Mouse (Mus musculus) forebrain, embryonic 16.5 days (tissue): ENCODE results near the gene Cdkl1. TPM values are rescaled to one million over a fixed set of nuclear protein-coding genes. Genes with fewer than 3 reads are reported as not detected.

Source experiments
- ATAC-seq: fragments of 200-750 bp; cut with Nextera tagmentation; 2 replicates; pipeline ENCODE4 v1.8.0; 2017; ENCODE audit warnings: mild to moderate bottlenecking, moderate library complexity
- H3K27ac ChIP-seq: fragments of 300-500 bp; sonication (generic); 2 replicates; pipeline ENCODE4 v1.5.1; 2014; ENCODE audit warnings: low read length, control low read depth
- H3K27me3 ChIP-seq: fragments of 300-500 bp; sonication (generic); replicated peaks from 2 replicates; pipeline ENCODE4 v1.6.1; 2014; ENCODE audit warnings: low read length; ENCODE audit not compliant: control insufficient read depth, insufficient read depth
- H3K36me3 ChIP-seq: fragments of 300-500 bp; sonication (generic); 2 replicates; pipeline ENCODE4 v1.6.1; 2014; ENCODE audit not compliant: control insufficient read depth, insufficient read depth
- H3K4me1 ChIP-seq: fragments of 300-500 bp; sonication (generic); replicated peaks from 2 replicates; pipeline ENCODE4 v1.6.1; 2014; ENCODE audit warnings: low read length; ENCODE audit not compliant: control insufficient read depth, insufficient read depth
- H3K4me2 ChIP-seq: fragments of 300-500 bp; sonication (generic); 2 replicates; pipeline ENCODE4 v1.6.1; 2014; ENCODE audit warnings: mild to moderate bottlenecking, low read length, control low read depth
- H3K4me3 ChIP-seq: fragments of 300-500 bp; sonication (generic); replicated peaks from 2 replicates; pipeline ENCODE4 v1.5.1; 2014; ENCODE audit warnings: mild to moderate bottlenecking, low read length, control low read depth
- H3K9ac ChIP-seq: fragments of 300-500 bp; sonication (generic); replicated peaks from 2 replicates; pipeline ENCODE4 v1.6.1; 2014; ENCODE audit warnings: low read depth, low read length, control low read depth
- H3K9me3 ChIP-seq: fragments of 300-500 bp; sonication (generic); 2 replicates; pipeline ENCODE4 v1.6.1; 2016; ENCODE audit warnings: low read length; ENCODE audit not compliant: control insufficient read depth
- WGBS: fragments of 180-500 bp; shearing (Covaris S2); extraction: QIAGEN DNeasy Blood & Tissue Kit; methylation state at CpG from one replicate; pipeline ENCODE4 v1.1.7; 2014; 5-methylcytosine and 5-hydroxymethylcytosine counted together
- polyA plus RNA-seq: library from polyadenylated mRNA; unstranded; fragments of >200 nt; fragmentation: Nextera tagmentation; extraction: Ambion mirVana; gene quantifications from 2 replicates; pipeline ENCODE4 v1.2.1, GENCODE M21; 2015

Gene Cdkl1
- polyA plus RNA-seq, 1 experiment from 2014 or later, result 6.9 TPM

DNA sequence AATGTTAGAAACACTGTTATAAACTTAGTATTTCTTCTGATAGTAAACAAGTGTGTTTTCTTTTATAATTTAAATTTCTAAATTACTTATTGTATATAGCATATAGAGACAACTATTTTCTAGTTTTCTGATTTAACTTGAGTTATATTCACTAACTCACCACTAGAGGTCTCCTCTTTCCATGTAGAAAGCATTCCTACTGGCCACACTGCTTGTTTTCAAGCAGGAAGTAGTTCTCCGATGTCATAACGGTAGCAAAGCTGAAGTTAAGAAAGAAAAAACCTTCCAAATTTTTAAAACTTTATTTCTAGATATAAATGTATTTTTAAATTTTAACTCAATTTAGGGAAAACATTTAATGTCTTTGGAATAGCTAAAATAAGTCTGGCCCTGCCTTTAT, 57.5 kb downstream of the Cdkl1 start:
- H3K4me2 ChIP-seq, result no peak overlapping the region
- H3K27me3 ChIP-seq, result no peaks in the 10 kb centered on the region
- no peaks in the 10 kb centered on the region for H3K4me1 ChIP-seq
- H3K36me3 ChIP-seq, result no peaks in the 10 kb centered on the region
- 1% methylated on average over 2 of the region's 2 CpGs for WGBS
- no peak overlapping the region for H3K4me3 ChIP-seq
- H3K27ac ChIP-seq, result no peak overlapping the region
- no peak overlapping the region for H3K9ac ChIP-seq
- ATAC-seq, result peak; percentile 66; the same call in 1 of the 2 replicates
- no peaks in the 10 kb centered on the region for H3K9me3 ChIP-seq

DNA sequence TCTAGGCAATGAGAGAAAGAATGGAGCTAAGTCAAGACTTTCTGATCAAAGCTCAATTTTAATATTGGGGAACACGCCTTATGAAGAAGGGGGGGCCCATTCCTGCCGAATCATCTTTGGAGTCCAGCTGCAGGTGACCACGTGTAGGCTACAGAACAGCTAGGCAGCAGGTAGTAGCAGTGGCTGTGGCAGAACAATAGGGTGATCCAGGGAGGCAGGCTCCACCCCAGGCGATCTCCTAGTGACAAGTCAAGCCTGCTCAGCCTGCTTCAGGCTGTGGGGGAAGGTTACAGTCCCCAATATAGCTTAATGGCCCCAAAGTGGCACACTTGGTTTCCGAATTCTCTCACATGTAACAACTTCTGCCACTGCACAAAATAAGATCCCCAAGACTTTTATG, 58.8 kb downstream of the Cdkl1 start:
- no peaks in the 10 kb centered on the region for H3K9me3 ChIP-seq
- no peaks in the 10 kb centered on the region for H3K36me3 ChIP-seq
- H3K27me3 ChIP-seq, result no peaks in the 10 kb centered on the region
- no peaks in the 10 kb centered on the region for H3K4me1 ChIP-seq
- no peak overlapping the region for H3K9ac ChIP-seq
- WGBS, result 39% methylated on average over 5 of the region's 5 CpGs
- H3K4me2 ChIP-seq, result no peak overlapping the region
- H3K27ac ChIP-seq, result no peak overlapping the region
- no peak overlapping the region for H3K4me3 ChIP-seq
- no peak for ATAC-seq

DNA sequence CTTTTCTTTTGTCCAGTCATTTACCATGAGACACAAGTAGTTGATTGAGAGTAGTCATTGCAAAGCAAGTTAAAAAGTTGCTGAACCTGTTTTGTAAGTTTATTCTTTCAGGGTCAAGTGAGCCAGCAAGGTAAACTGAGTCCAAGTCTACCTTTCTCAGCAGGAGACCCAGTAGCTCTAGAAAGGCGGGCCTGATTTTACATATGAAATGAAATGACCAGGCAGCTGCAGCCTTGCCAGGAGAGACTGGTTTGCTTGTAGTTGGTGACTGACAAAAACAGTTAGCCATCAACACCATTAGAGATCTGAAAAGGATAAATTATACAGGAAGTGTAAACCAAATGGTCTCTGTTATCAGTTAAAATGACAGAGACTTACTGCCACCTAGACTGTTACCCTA, 60.8 kb downstream of the Cdkl1 start:
- H3K9me3 ChIP-seq, result no peaks in the 10 kb centered on the region
- H3K27me3 ChIP-seq, result no peaks in the 10 kb centered on the region
- H3K4me1 ChIP-seq, result peaks cover 2% of the 10 kb centered on the region
- no peak overlapping the region for H3K27ac ChIP-seq
- 79% methylated on average over 1 of the region's 1 CpGs for whole genome bisulfite sequencing
- ATAC-seq, result no peak
- no peaks in the 10 kb centered on the region for H3K36me3 ChIP-seq
- no peak overlapping the region for H3K4me2 ChIP-seq
- no peak overlapping the region for H3K4me3 ChIP-seq
- H3K9ac ChIP-seq, result no peak overlapping the region

DNA sequence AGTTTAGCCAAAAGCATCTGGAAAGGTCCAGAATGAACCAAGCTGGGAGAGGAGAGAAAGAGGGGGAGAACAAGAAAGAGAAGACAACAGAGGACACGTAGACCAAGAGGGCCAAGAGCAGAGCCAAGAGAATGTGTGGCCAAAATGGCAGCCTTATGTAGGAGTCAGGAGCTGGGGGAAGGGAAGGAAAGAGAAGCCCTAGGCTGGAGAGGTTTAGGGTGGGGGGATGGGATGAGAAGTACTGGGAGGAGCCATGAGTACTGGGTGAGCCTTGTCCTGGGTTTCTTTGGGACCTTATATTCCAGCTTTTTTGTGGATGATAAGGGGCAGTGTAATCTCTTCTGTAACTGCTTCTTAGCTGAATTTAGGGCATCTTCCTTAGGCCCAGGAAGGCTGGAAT, 61.8 kb downstream of the Cdkl1 start:
- Histone ChIP-seq H3K4me2 (no peak overlapping the region), H3K36me3 (no peaks in the 10 kb centered on the region), H3K9me3 (no peaks in the 10 kb centered on the region), H3K9ac (no peak overlapping the region), H3K4me1 (peaks cover 5% of the 10 kb centered on the region), H3K4me3 (no peak overlapping the region), H3K27ac (0 out of 2 replicates have a peak overlapping the region, but pooled peaks have one; percentile 3), H3K27me3 (no peaks in the 10 kb centered on the region)
- WGBS, result 71% methylated on average over 1 of the region's 1 CpGs
- no peak for ATAC-seq

DNA sequence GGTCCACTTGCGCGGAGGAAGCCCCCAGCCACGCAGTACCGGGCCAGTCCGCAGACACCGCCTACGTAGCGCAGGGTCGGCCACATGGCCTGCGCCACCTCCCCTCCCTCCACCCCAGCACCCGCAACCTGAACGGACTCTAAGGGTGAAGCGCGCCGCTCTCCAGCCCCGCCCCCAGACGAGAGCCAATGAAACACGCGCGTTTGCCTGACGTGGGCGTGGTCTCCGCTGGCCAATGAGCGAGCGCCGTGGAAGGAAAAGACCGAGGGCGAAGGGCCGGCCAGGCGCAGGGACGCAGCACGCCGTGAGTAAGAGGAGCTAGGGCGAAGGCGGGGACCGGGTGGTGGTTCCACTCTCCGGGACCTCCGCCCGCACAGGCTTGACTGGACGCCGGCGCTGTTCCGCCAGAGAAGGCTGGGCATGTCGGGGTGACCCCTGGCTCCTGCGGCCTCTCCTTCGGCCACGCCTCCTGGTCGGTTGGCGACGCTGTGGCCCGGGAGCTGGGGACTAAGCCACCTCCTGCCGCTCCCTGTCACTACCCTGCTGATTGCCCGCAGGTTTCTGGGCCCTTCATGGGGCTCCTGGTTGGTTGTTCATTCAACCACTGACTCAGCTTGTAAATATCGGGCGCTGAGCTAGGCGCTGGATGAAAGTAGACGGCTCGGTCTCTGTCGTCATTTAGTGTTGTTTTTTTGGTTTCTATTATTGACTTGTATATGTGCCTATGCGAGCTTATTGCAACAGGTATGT, 66.2 kb downstream of the Cdkl1 start, which contains the start of the genes L2hgdh and Atp5s:
TSS of gene L2hgdh (minus strand) at position 163 of the 750 bp plus-strand sequence.
TSS of gene Atp5s (plus strand) at position 240 of the 750 bp plus-strand sequence.
- Histone ChIP-seq H3K4me1 (peaks cover 14% of the 10 kb centered on the region), H3K27ac (peak within 1 kb of the TSS; percentile 43), H3K9me3 (no peaks in the 10 kb centered on the region; the same call in 1 of the 2 replicates), H3K27me3 (no peaks in the 10 kb centered on the region), H3K36me3 (peaks cover 3% of the 10 kb centered on the region; the same call in 1 of the 2 replicates), H3K4me2 (peak within 1 kb of the TSS; percentile 97), H3K9ac (peak within 1 kb of the TSS; percentile 70), H3K4me3 (peak within 1 kb of the TSS; percentile 87)
- peak; percentile 97 for ATAC-seq
- under 1% methylated on average over 58 of the region's 60 CpGs for WGBS

DNA sequence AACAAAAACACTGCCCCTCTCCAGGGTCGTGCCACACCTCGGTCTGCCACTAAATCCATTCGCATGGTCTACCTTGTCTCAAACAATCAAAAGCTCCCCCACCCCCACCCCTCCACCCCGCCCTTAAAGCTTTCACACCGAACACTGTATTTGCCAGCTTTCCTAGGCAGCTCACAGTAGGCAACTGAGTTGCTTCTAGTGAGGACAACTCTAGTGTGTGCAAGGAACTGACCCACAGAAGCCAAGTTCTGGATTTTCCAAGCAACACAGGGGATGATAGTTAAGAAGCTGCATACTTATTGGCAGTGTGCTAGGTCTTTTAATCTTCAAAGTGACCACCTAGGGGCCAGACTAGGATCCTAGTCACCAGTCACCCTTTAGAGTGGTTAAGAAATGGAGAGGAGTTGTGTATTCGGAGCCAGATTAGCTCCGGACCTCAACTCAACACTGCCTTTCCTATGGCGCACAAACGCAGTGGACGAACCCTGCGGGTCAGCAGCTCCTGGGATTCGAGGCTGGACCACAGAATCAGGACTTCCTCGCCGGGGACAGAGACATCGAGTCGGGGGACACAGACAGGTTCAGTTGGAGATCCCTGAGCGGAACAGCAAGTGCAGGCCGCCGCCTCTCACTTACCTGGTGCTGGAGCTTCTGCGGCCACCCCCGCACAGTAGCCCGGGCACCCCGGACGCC, 66.9 kb downstream of the Cdkl1 start:
- Histone ChIP-seq H3K4me1 (peaks cover 14% of the 10 kb centered on the region), H3K27ac (no peak overlapping the region), H3K36me3 (peaks cover 3% of the 10 kb centered on the region; the same call in 1 of the 2 replicates), H3K4me2 (peak overlapping the region; percentile 97), H3K4me3 (peak overlapping the region; percentile 87), H3K27me3 (no peaks in the 10 kb centered on the region), H3K9me3 (peaks cover 7% of the 10 kb centered on the region), H3K9ac (peak overlapping the region; percentile 70)
- WGBS, result under 1% methylated on average over 20 of the region's 24 CpGs
- ATAC-seq, result peak; percentile 13

DNA sequence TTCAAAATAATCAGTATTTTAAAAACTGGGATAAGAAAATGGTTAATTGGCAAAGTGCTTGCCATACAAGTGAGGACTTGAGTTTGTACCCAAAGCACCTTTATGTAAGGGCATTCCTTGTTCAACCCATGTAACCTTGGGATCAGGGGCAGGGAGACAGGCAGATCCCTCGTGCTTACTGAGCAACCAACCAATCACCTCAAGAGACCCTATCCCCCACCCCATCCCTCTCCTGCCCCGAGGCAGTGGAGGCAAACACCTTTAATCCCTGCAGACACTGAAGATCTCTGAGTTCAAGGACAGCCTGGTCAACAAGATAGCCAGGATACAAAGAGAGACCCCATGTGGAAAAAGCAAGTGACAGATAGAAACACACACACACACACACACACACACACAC, 67.7 kb downstream of the Cdkl1 start:
- Histone ChIP-seq H3K4me2 (no peak overlapping the region), H3K36me3 (peaks cover 3% of the 10 kb centered on the region; the same call in 1 of the 2 replicates), H3K4me3 (no peak overlapping the region), H3K27ac (no peak overlapping the region), H3K9me3 (peaks cover 7% of the 10 kb centered on the region), H3K27me3 (no peaks in the 10 kb centered on the region), H3K9ac (no peak overlapping the region), H3K4me1 (peaks cover 14% of the 10 kb centered on the region)
- 44% methylated on average over 2 of the region's 2 CpGs for WGBS
- ATAC-seq, result no peak

DNA sequence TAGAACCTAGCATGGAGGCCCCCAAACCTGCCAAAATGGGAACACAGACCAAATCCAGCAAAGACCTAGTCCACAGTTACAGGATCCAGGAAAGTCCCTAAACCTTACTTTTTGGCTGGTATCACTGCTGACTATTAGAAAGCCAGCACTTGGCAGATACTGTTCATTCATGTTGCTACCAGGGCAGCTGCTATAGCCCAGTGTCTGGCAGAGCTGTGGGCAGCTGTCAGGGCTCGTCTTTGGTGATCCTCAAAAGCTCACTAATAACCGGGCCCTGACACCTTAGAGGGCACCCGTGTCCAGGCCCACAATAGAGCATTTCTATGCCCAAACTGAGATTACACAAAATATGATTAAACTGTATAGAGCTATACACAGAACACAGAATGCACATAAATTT, 68.2 kb downstream of the Cdkl1 start:
- H3K4me2 ChIP-seq, result no peak overlapping the region
- ATAC-seq, result no peak
- H3K4me3 ChIP-seq, result no peak overlapping the region
- H3K9me3 ChIP-seq, result peaks cover 7% of the 10 kb centered on the region
- WGBS, result 89% methylated on average over 3 of the region's 3 CpGs
- H3K9ac ChIP-seq, result no peak overlapping the region
- no peak overlapping the region for H3K27ac ChIP-seq
- H3K36me3 ChIP-seq, result peaks cover 3% of the 10 kb centered on the region; the same call in 1 of the 2 replicates
- peaks cover 14% of the 10 kb centered on the region for H3K4me1 ChIP-seq
- no peaks in the 10 kb centered on the region for H3K27me3 ChIP-seq

DNA sequence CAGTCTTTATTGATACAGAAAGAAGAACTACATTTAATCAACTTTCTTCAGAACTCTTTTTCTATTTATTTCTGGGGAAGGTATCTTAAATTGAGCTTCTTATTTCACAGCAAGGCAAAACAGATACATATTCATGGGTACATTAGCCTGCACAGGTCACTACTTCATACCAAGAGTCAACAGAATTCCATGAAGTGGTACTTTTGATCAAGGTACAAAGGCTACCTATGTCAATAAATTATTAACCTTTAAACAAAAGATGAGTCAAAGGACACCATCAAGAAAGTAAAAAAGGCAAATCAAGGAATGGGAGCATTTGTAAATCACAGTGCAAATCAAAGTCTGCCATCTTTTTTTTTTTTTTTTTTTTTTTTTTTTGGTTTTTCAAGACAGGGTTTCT, 77.4 kb downstream of the Cdkl1 start:
- H3K4me1 ChIP-seq, result no peaks in the 10 kb centered on the region
- no peak overlapping the region for H3K4me3 ChIP-seq
- ATAC-seq, result no peak
- H3K9me3 ChIP-seq, result no peaks in the 10 kb centered on the region
- no peak overlapping the region for H3K9ac ChIP-seq
- peaks cover 3% of the 10 kb centered on the region; the same call in 1 of the 2 replicates for H3K36me3 ChIP-seq
- no peak overlapping the region for H3K4me2 ChIP-seq
- no peak overlapping the region for H3K27ac ChIP-seq
- no peaks in the 10 kb centered on the region for H3K27me3 ChIP-seq
